Mouse (Mus musculus) forebrain, embryonic 11.5 days (tissue): ENCODE measurements around the gene Ltbr. TPM values are rescaled to one million over a fixed set of nuclear protein-coding genes. Genes with fewer than 3 reads are reported as not detected.
"Not testable (repeated sequence)": the region's sequence is repeated elsewhere in the genome, so short reads cannot be mapped to it uniquely, and the experiment has no call there.

ENCODE experiments used
- ATAC-seq: fragments of 200-750 bp; cut with Nextera tagmentation; replicated peaks from 2 replicates; pipeline ENCODE4 v1.8.0; 2017; ENCODE audit warnings: moderate TSS enrichment; ENCODE audit not compliant: low FRiP score
- DNase-seq: peaks from one replicate; pipeline ENCODE4 v3.0.0-alpha.2; 2017; ENCODE audit warnings: low spot score
- H3K27ac ChIP-seq: fragments of 300-500 bp; sonication (generic); 2 replicates; pipeline ENCODE4 v1.5.1; 2014; ENCODE audit warnings: low read depth, low read length
- H3K27me3 ChIP-seq: fragments of 300-500 bp; sonication (generic); 2 replicates; pipeline ENCODE4 v1.6.1; 2014; ENCODE audit warnings: mild to moderate bottlenecking, low read length, mixed read lengths; ENCODE audit not compliant: control insufficient read depth, insufficient read depth
- H3K36me3 ChIP-seq: fragments of 300-500 bp; sonication (generic); 2 replicates; pipeline ENCODE4 v1.6.1; 2014; ENCODE audit warnings: mild to moderate bottlenecking, low read length, moderate library complexity, mixed read lengths; ENCODE audit not compliant: control insufficient read depth, insufficient read depth
- H3K4me1 ChIP-seq: fragments of 300-500 bp; sonication (generic); replicated peaks from 2 replicates; pipeline ENCODE4 v1.6.1; 2014; ENCODE audit warnings: low read length, mixed read lengths; ENCODE audit not compliant: control insufficient read depth, insufficient read depth
- H3K4me2 ChIP-seq: fragments of 300-500 bp; sonication (generic); 2 replicates; pipeline ENCODE4 v1.6.1; 2014; ENCODE audit warnings: low read depth, mild to moderate bottlenecking, low read length, moderate library complexity, mixed read lengths; ENCODE audit not compliant: severe bottlenecking
- H3K4me3 ChIP-seq: fragments of 300-500 bp; sonication (generic); 2 replicates; pipeline ENCODE4 v1.5.1; 2014; ENCODE audit warnings: low read depth, low read length
- H3K9ac ChIP-seq: fragments of 300-500 bp; sonication (generic); 2 replicates; pipeline ENCODE4 v1.6.1; 2014; ENCODE audit warnings: low read length
- H3K9me3 ChIP-seq: fragments of 300-500 bp; sonication (generic); 2 replicates; pipeline ENCODE4 v1.6.1; 2016; ENCODE audit warnings: low read length, mixed read lengths; ENCODE audit not compliant: control insufficient read depth
- WGBS: fragments of 180-500 bp; shearing (Covaris S2); extraction: QIAGEN DNeasy Blood & Tissue Kit; methylation state at CpG from one replicate; pipeline ENCODE4 v1.1.7; 2014; 5-methylcytosine and 5-hydroxymethylcytosine counted together
- polyA plus RNA-seq: library from polyadenylated mRNA; unstranded; fragments of >200 nt; fragmentation: Nextera tagmentation; extraction: Ambion mirVana; gene quantifications from 2 replicates; pipeline ENCODE4 v1.2.1, GENCODE M21; 2014

Ltbr gene
- polyA plus RNA-seq, 1 experiment from 2014 or later, result 16.6 TPM

GRCm38 (mm10) chr6:125312171-125312570 lies 1.5 kb downstream of the Ltbr start:
- WGBS, result 88% methylated on average over 9 of the region's 9 CpGs
- H3K4me3 ChIP-seq, result no peak overlapping the region
- no peaks in the 10 kb centered on the region for H3K9me3 ChIP-seq
- no peak overlapping the region for H3K27ac ChIP-seq
- H3K4me2 ChIP-seq, result no peak overlapping the region
- H3K4me1 ChIP-seq, result peaks cover 5% of the 10 kb centered on the region; the same call in 1 of the 2 replicates
- H3K36me3 ChIP-seq, result no peaks in the 10 kb centered on the region
- DNase-seq, result no peak
- no peaks in the 10 kb centered on the region for H3K27me3 ChIP-seq
- ATAC-seq, result no peak
- no peak overlapping the region for H3K9ac ChIP-seq

DNA sequence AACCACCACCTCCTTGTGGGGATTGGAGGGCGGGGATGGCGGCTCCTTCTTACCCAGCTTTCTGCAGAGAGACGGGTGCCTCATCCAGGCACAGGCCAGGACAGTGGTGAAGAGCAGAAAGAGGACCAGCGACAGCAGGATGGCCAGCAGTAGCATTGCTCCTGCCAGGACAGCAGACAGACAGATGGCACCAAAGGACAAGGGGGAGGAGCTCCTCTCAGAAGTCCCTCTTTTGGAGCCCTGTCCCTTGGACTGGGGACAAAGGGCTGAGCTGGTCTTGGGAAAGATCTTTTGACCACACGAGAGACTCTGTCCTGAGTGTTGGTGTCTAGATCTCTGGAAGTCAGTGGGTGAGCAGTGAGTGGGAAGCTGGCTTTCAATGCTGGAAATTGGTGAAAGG lies 4.3 kb downstream of the Ltbr start:
- Histone ChIP-seq H3K36me3 (no peaks in the 10 kb centered on the region), H3K4me2 (no peak overlapping the region), H3K27ac (no peak overlapping the region), H3K9me3 (no peaks in the 10 kb centered on the region), H3K4me1 (peaks cover 5% of the 10 kb centered on the region; the same call in 1 of the 2 replicates), H3K27me3 (no peaks in the 10 kb centered on the region), H3K4me3 (no peak overlapping the region), H3K9ac (no peak overlapping the region)
- WGBS, result 37% methylated on average over 5 of the region's 5 CpGs
- ATAC-seq, result no peak
- DNase-seq, result no peak

DNA sequence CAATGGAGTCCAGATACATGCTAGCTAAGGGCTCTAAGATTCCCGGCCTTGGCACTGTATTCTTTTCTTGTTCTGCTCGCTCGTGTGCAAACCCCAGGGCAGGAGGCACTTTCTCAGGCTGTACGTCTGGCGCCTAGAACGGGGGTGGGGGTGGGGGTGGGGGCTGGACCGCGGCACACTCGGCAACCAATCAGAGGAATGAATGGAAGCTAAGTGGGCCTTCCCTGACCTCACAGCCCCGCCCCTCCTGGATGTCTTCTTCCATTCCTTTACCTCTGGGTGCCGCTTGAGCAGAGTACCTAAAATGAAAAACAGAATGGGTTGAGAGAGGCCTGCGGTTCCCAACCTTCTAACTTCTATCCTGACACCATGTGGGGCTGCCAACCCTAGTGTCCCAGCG lies 4.8 kb downstream of the Ltbr start:
- H3K9me3 ChIP-seq, result no peaks in the 10 kb centered on the region
- ATAC-seq (peak; percentile 55), DNase-seq (peak; percentile 70)
- H3K4me3 ChIP-seq, result no peak overlapping the region
- peaks cover 5% of the 10 kb centered on the region; the same call in 1 of the 2 replicates for H3K4me1 ChIP-seq
- H3K27ac ChIP-seq, result no peak overlapping the region
- H3K9ac ChIP-seq, result no peak overlapping the region
- H3K27me3 ChIP-seq, result no peaks in the 10 kb centered on the region
- no peak overlapping the region for H3K4me2 ChIP-seq
- H3K36me3 ChIP-seq, result no peaks in the 10 kb centered on the region
- 9% methylated on average over 13 of the region's 13 CpGs for WGBS

- Histone ChIP-seq H3K36me3 (no peaks in the 10 kb centered on the region), H3K4me2 (no peak overlapping the region), H3K9ac (no peak overlapping the region), H3K9me3 (no peaks in the 10 kb centered on the region), H3K27me3 (no peaks in the 10 kb centered on the region), H3K27ac (no peak overlapping the region), H3K4me3 (no peak overlapping the region), H3K4me1 (no peaks in the 10 kb centered on the region)
- 94% methylated on average over 5 of the region's 5 CpGs for WGBS
- ATAC-seq (no peak), DNase-seq (no peak)
Measured at GRCm38 (mm10) chr6:125307091-125307490, 6.6 kb downstream of the Ltbr start.

GRCm38 (mm10) chr6:125305465-125305864 lies 8.2 kb downstream of the Ltbr start:
- WGBS, result 92% methylated on average over 6 of the region's 6 CpGs
- Histone ChIP-seq H3K36me3 (no peaks in the 10 kb centered on the region), H3K27me3 (no peaks in the 10 kb centered on the region), H3K9ac (no peak overlapping the region), H3K27ac (no peak overlapping the region), H3K9me3 (no peaks in the 10 kb centered on the region), H3K4me3 (no peak overlapping the region), H3K4me1 (no peaks in the 10 kb centered on the region), H3K4me2 (no peak overlapping the region)
- DNase-seq (no peak), ATAC-seq (no peak)

GRCm38 (mm10) chr6:125304408-125304807 lies 9.3 kb downstream of the Ltbr start:
- H3K9ac ChIP-seq, H3K36me3 ChIP-seq, H3K4me2 ChIP-seq, H3K27me3 ChIP-seq, H3K27ac ChIP-seq, DNase-seq, H3K4me3 ChIP-seq, H3K4me1 ChIP-seq, ATAC-seq, H3K9me3 ChIP-seq: not testable (repeated sequence)
- 88% methylated on average over 7 of the region's 7 CpGs for WGBS

GRCm38 (mm10) chr6:125303242-125303641 lies 10.4 kb downstream of the Ltbr start:
- WGBS, result 88% methylated on average over 4 of the region's 4 CpGs
- DNase-seq, result no peak
- Histone ChIP-seq H3K4me2 (no peak overlapping the region), H3K4me1 (no peaks in the 10 kb centered on the region), H3K4me3 (no peak overlapping the region), H3K27me3 (no peaks in the 10 kb centered on the region), H3K9me3 (no peaks in the 10 kb centered on the region), H3K36me3 (no peaks in the 10 kb centered on the region), H3K27ac (no peak overlapping the region), H3K9ac (no peak overlapping the region)
- no peak for ATAC-seq

DNA sequence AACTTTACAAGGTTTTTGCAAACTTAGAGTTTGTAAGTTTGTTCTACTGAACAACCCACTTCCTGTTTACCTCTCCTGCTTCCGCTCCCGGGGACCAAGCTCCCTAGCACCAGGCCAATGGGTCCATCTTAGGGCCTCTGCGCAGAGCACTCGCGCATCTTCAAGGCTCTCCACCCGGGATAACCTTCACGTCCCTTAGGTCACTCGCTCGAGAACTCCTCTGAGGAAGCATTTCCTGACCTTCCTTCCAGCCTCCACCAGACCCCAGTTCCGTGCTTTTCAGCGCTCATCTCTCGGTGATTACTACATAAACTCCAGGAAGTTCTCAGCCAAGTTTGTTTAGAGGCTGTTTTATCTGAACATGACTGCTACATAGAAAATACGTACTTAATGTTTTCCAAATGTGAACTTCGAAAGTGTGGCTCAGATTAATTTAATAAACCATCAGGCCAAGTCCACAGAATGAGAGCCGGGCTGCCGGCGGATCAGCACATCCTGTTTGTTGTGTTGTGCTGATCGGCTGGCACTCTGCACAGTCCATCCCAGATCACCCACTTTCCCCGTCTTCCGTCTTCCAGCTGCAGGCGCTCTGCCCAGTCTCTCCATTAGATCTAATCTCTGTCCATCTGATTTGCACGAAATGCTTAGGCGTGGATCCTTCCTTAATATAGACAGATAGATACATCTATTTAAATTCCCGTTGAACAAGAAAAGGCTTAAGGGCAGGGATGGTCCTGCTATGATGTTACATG lies 11.3 kb downstream of the Ltbr start:
- 90% methylated on average over 24 of the region's 24 CpGs for WGBS
- Histone ChIP-seq H3K9ac (no peak overlapping the region), H3K9me3 (no peaks in the 10 kb centered on the region), H3K36me3 (no peaks in the 10 kb centered on the region), H3K4me1 (no peaks in the 10 kb centered on the region), H3K27ac (no peak overlapping the region), H3K4me2 (no peak overlapping the region), H3K27me3 (no peaks in the 10 kb centered on the region), H3K4me3 (no peak overlapping the region)
- ATAC-seq, result no peak
- DNase-seq, result no peak

- Histone ChIP-seq H3K27me3 (no peaks in the 10 kb centered on the region), H3K4me2 (no peak overlapping the region), H3K9ac (no peak overlapping the region), H3K4me1 (no peaks in the 10 kb centered on the region), H3K27ac (no peak overlapping the region), H3K36me3 (no peaks in the 10 kb centered on the region), H3K9me3 (no peaks in the 10 kb centered on the region), H3K4me3 (no peak overlapping the region)
- ATAC-seq (no peak), DNase-seq (no peak)
- 67% methylated on average over 1 of the region's 1 CpGs for WGBS
Measured at GRCm38 (mm10) chr6:125300982-125301381, 12.7 kb downstream of the Ltbr start.
